Mouse (Mus musculus): ENCODE measurements around the gene Cab39.

Gene Cab39

GRCm38 (mm10) chr1:85793208-85794105, at the start of gene Cab39:
Cab39 (plus strand) TSS chr1:85793441.
- DNase-seq = peak; percentile 93

GRCm38 (mm10) chr1:85744539-85744938, 48.7 kb upstream of the Cab39 start:
- DNase-seq = no peak

- DNase-seq = no peak
Observed at GRCm38 (mm10) chr1:85746511-85746910, 46.7 kb upstream of the Cab39 start.

GRCm38 (mm10) chr1:85749829-85750228, 43.4 kb upstream of the Cab39 start:
- peak; percentile 49 for DNase-seq

GRCm38 (mm10) chr1:85750650-85751049, 42.6 kb upstream of the Cab39 start:
- no peak for DNase-seq

GRCm38 (mm10) chr1:85751494-85751893, 41.7 kb upstream of the Cab39 start:
- DNase-seq = peak; percentile 67

- DNase-seq = no peak
Observed at GRCm38 (mm10) chr1:85751932-85752680, 41.1 kb upstream of the Cab39 start.

- no peak for DNase-seq
Observed at GRCm38 (mm10) chr1:85757531-85758230, 35.6 kb upstream of the Cab39 start.

GRCm38 (mm10) chr1:85758231-85758968, 34.8 kb upstream of the Cab39 start:
- DNase-seq = peak; percentile 15

- no peak for DNase-seq
Observed at GRCm38 (mm10) chr1:85758969-85759293, 34.3 kb upstream of the Cab39 start.

GRCm38 (mm10) chr1:85761665-85762064, 31.6 kb upstream of the Cab39 start:
- DNase-seq = no peak

- no peak for DNase-seq
Observed at GRCm38 (mm10) chr1:85763386-85763785, 29.9 kb upstream of the Cab39 start.

GRCm38 (mm10) chr1:85764291-85764690, 28.9 kb upstream of the Cab39 start:
- no peak for DNase-seq

GRCm38 (mm10) chr1:85766120-85766519, 27.1 kb upstream of the Cab39 start:
- DNase-seq = no peak

- DNase-seq = no peak
Observed at GRCm38 (mm10) chr1:85767754-85768153, 25.5 kb upstream of the Cab39 start.

- DNase-seq = no peak
Observed at GRCm38 (mm10) chr1:85771976-85772375, 21.3 kb upstream of the Cab39 start.

- no peak for DNase-seq
Observed at GRCm38 (mm10) chr1:85775136-85775535, 18.1 kb upstream of the Cab39 start.

GRCm38 (mm10) chr1:85776154-85776553, 17.1 kb upstream of the Cab39 start:
- DNase-seq = no peak

GRCm38 (mm10) chr1:85778436-85778835, 14.8 kb upstream of the Cab39 start, which contains the start of gene A630001G21Rik:
A630001G21Rik (minus strand) TSS chr1:85778643.
- DNase-seq = no peak

- no peak for DNase-seq
Observed at GRCm38 (mm10) chr1:85779012-85779411, 14.2 kb upstream of the Cab39 start.

- no peak for DNase-seq
Observed at GRCm38 (mm10) chr1:85779428-85780180, 13.6 kb upstream of the Cab39 start.

GRCm38 (mm10) chr1:85790565-85790964, 2.7 kb upstream of the Cab39 start:
- no peak for DNase-seq

Data from retina, postnatal 1 day (tissue).